Mouse (Mus musculus): ENCODE data around the gene Lclat1. TPM values are rescaled to one million over a fixed set of nuclear protein-coding genes. Genes with fewer than 3 reads are reported as not detected.

Lclat1 gene
- polyA plus RNA-seq, 1 experiment, result 22.8 TPM

DNA sequence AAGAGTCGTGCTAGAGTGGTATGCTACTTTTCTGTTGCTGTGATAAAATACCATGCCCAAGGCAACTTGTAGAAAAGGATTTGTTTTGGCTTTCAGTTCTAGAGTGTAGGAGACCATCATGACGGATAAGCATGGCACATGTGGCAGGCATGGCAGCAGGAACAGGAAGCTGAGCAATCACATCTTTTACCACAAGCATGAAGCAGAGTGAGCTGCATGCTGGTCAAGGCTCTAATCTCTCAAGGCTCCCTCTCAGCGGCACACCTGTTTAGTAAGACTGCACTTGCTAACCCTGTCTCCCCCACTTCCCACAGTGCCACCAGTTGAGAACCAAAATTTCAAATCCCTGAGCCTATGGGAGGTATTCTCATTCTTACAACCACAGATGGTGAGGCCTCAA, 119.6 kb downstream of the Lclat1 start:
- Histone ChIP-seq H3K4me1 (ENCODE audit: control insufficient read depth, insufficient read depth, low read length) (peaks cover 2% of the 10 kb centered on the region), H3K4me3 (replicated peaks; ENCODE audit: extremely low read depth, low read depth, low read length) (no peak overlapping the region)
- DNase-seq, result no peak
- 86% methylated on average over 3 of the region's 3 CpGs for WGBS
- no peak for TF ChIP-seq CTCF (IDR thresholded peaks at IDR 0.05; ENCODE audit: insufficient read depth, low read length)
- TF ChIP-seq POLR2A (IDR thresholded peaks at IDR 0.05; ENCODE audit: borderline replicate concordance, extremely low read depth, low read depth, low read length), result no peak

- no peak for DNase-seq
- TF ChIP-seq POLR2A (IDR thresholded peaks at IDR 0.05; ENCODE audit: borderline replicate concordance, extremely low read depth, low read depth, low read length), result no peak
- TF ChIP-seq CTCF (IDR thresholded peaks at IDR 0.05; ENCODE audit: insufficient read depth, low read length), result no peak
- Histone ChIP-seq H3K4me1 (ENCODE audit: control insufficient read depth, insufficient read depth, low read length) (no peaks in the 10 kb centered on the region), H3K4me3 (replicated peaks; ENCODE audit: extremely low read depth, low read depth, low read length) (no peak overlapping the region)
- 82% methylated on average over 11 of the region's 11 CpGs for WGBS
Measured at GRCm38 (mm10) chr17:73229445-73230155, 121.8 kb downstream of the Lclat1 start.

GRCm38 (mm10) chr17:73230340-73230989, 122.7 kb downstream of the Lclat1 start:
- TF ChIP-seq CTCF (IDR thresholded peaks at IDR 0.05; ENCODE audit: insufficient read depth, low read length), result no peak
- no peak for TF ChIP-seq POLR2A (IDR thresholded peaks at IDR 0.05; ENCODE audit: borderline replicate concordance, extremely low read depth, low read depth, low read length)
- Histone ChIP-seq H3K4me3 (replicated peaks; ENCODE audit: extremely low read depth, low read depth, low read length) (no peak overlapping the region), H3K4me1 (ENCODE audit: control insufficient read depth, insufficient read depth, low read length) (no peaks in the 10 kb centered on the region)
- WGBS, result 80% methylated on average over 12 of the region's 12 CpGs
- no peak for DNase-seq

- Histone ChIP-seq H3K4me3 (replicated peaks; ENCODE audit: extremely low read depth, low read depth, low read length) (no peak overlapping the region), H3K4me1 (ENCODE audit: control insufficient read depth, insufficient read depth, low read length) (no peaks in the 10 kb centered on the region)
- 98% methylated on average over 1 of the region's 1 CpGs for WGBS
- TF ChIP-seq POLR2A (IDR thresholded peaks at IDR 0.05; ENCODE audit: borderline replicate concordance, extremely low read depth, low read depth, low read length) (no peak), CTCF (IDR thresholded peaks at IDR 0.05; ENCODE audit: insufficient read depth, low read length) (no peak)
- no peak for DNase-seq
Measured at GRCm38 (mm10) chr17:73231337-73231736, 123.6 kb downstream of the Lclat1 start.

DNA sequence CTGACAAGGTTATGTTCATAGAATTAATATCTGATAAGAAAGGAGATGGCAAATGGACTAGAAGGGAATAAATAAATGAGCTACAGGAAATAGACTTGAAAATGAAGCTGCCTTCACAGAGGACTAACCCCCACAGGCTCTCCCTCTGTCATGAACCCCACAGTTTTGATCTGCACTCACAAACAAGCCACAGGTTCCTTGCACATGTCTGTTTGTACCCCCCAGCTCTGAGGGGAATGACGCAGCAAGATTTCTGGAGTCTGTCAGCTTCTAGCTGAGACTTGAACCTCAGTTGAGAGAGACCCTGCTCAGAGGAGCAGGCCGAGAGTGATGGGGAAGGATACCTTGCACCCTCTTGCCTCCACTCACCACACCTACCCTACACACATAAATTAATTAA, 124.8 kb downstream of the Lclat1 start:
- Histone ChIP-seq H3K4me3 (replicated peaks; ENCODE audit: extremely low read depth, low read depth, low read length) (no peak overlapping the region), H3K4me1 (ENCODE audit: control insufficient read depth, insufficient read depth, low read length) (peaks cover 2% of the 10 kb centered on the region; the same call in 1 of the 2 replicates)
- 94% methylated on average over 2 of the region's 2 CpGs for WGBS
- no peak for TF ChIP-seq POLR2A (IDR thresholded peaks at IDR 0.05; ENCODE audit: borderline replicate concordance, extremely low read depth, low read depth, low read length)
- no peak for TF ChIP-seq CTCF (IDR thresholded peaks at IDR 0.05; ENCODE audit: insufficient read depth, low read length)
- DNase-seq, result no peak

- WGBS, result 86% methylated on average over 1 of the region's 1 CpGs
- no peak overlapping the region for H3K4me3 ChIP-seq (replicated peaks; ENCODE audit: extremely low read depth, low read depth, low read length)
- no peak for DNase-seq
Measured at GRCm38 (mm10) chr17:73233975-73234374, 126.2 kb downstream of the Lclat1 start.

DNA sequence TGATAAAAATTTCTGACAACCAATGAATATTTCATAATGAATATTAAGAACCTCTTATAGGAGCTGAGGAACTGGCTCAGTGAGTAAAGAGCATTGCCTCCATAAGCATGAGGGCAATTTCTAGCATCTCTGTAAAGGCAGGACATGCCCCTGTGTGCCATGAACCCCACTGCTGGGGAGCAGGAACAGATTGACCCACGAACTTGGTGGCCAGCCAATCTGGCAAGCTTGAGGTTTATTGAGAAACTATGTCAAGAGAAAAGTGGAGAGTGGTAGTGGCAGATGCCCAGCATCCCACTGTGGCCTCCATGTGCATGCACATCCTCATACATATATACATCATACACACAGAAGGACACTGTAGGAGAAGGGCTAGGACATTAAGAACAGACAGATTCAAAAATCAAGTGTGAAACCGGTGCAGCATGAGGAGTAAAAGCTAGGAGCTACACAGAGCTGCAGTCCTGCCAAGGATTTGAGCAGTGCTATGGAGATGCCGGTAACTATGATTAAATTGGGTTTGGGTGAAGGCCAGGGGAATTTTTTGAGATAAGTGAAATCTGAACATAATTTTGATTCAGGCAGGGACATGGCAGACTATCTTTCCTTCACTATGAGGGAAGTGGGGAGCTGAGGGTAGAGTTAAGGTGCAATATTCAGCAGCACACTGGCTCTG, 129.5 kb downstream of the Lclat1 start:
- H3K4me3 ChIP-seq (replicated peaks; ENCODE audit: extremely low read depth, low read depth, low read length), result no peak overlapping the region
- H3K4me1 ChIP-seq (ENCODE audit: control insufficient read depth, insufficient read depth, low read length), result peaks cover 2% of the 10 kb centered on the region; the same call in 1 of the 2 replicates
- 55% methylated on average over 3 of the region's 3 CpGs for WGBS
- no peak for DNase-seq
- TF ChIP-seq POLR2A (IDR thresholded peaks at IDR 0.05; ENCODE audit: borderline replicate concordance, extremely low read depth, low read depth, low read length) (no peak), CTCF (IDR thresholded peaks at IDR 0.05; ENCODE audit: insufficient read depth, low read length) (no peak)

More at GRCm38 (mm10) chr17:73233975-73234374, 126.2 kb downstream of the Lclat1 start:
- peaks cover 2% of the 10 kb centered on the region; the same call in 1 of the 2 replicates for H3K4me1 ChIP-seq (ENCODE audit: control insufficient read depth, insufficient read depth, low read length)
- no peak for TF ChIP-seq CTCF (IDR thresholded peaks at IDR 0.05; ENCODE audit: insufficient read depth, low read length)

DNA sequence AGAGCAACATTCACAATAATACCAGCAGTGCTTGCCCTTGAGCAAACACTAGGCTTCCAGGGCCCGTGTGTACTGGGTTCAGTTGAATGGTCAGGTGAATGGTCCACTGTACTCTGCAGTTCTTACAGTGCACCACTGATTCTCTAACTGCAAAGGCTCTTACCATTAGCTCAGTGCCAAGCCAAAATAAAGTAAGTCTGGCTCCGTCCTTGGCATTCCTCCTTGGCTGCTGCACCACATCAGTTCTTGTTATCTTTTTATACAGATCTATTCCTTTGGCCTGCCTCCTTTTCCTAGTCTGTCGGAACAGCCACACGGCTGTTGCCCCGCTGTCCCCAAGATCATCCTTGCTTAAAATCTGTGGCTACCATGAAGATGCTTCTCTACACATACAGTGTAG, 130.7 kb downstream of the Lclat1 start:
- no peak for TF ChIP-seq CTCF (IDR thresholded peaks at IDR 0.05; ENCODE audit: insufficient read depth, low read length)
- no peak for TF ChIP-seq POLR2A (IDR thresholded peaks at IDR 0.05; ENCODE audit: borderline replicate concordance, extremely low read depth, low read depth, low read length)
- DNase-seq, result no peak
- WGBS, result 75% methylated on average over 5 of the region's 5 CpGs

GRCm38 (mm10) chr17:73241085-73241848, 133.5 kb downstream of the Lclat1 start:
- Histone ChIP-seq H3K4me3 (replicated peaks; ENCODE audit: extremely low read depth, low read depth, low read length) (no peak overlapping the region), H3K4me1 (ENCODE audit: control insufficient read depth, insufficient read depth, low read length) (peaks cover 2% of the 10 kb centered on the region; the same call in 1 of the 2 replicates)
- WGBS, result 84% methylated on average over 5 of the region's 5 CpGs
- TF ChIP-seq CTCF (IDR thresholded peaks at IDR 0.05; ENCODE audit: insufficient read depth, low read length) (no peak), POLR2A (IDR thresholded peaks at IDR 0.05; ENCODE audit: borderline replicate concordance, extremely low read depth, low read depth, low read length) (no peak)
- DNase-seq, result no peak

More for the DNA sequence above, 130.7 kb downstream of the Lclat1 start:
- H3K4me3 ChIP-seq (replicated peaks; ENCODE audit: extremely low read depth, low read depth, low read length), result no peak overlapping the region
- H3K4me1 ChIP-seq (ENCODE audit: control insufficient read depth, insufficient read depth, low read length), result peaks cover 2% of the 10 kb centered on the region; the same call in 1 of the 2 replicates
